Mouse (Mus musculus) spleen, postnatal 10 days (tissue): ENCODE results near the gene Gpr37l1.

ENCODE experiments used
- DNase-seq, 2 experiments: peaks; one replicate each; pipeline ENCODE4 v3.0.0; 2021 to 2022; ENCODE audit warnings: low spot score in 2 of 2

Gpr37l1 gene

GRCm38 (mm10) chr1:135124573-135125363, 42.7 kb downstream of the Gpr37l1 start:
- no peak for DNase-seq

GRCm38 (mm10) chr1:135112661-135113060, 54.8 kb downstream of the Gpr37l1 start:
- DNase-seq: peak in 1 of 2 experiments; percentile 62

GRCm38 (mm10) chr1:135111271-135111670, 56.2 kb downstream of the Gpr37l1 start:
- peak in 1 of 2 experiments; percentile 19 for DNase-seq
